Mouse (Mus musculus): ENCODE results near the gene Gyg. TPM values are rescaled to one million over a fixed set of nuclear protein-coding genes. Genes with fewer than 3 reads are reported as not detected.
A peak's percentile ranks its signal among the peaks of the same experiment; 100 is the strongest.

Gene Gyg
- polyA plus RNA-seq, 1 experiment from 2014 or later, result 360 TPM

GRCm38 (mm10) chr3:20142576-20142975 lies 12.5 kb downstream of the Gyg start:
- no peak for ATAC-seq (ENCODE audit: insufficient read depth)
- H3K9ac ChIP-seq, result no peak overlapping the region
- H3K4me3 ChIP-seq (ENCODE audit: low read depth, low read length), result no peak overlapping the region
- H3K4me2 ChIP-seq, result no peak overlapping the region
- TF ChIP-seq CTCF (IDR thresholded peaks at IDR 0.05; ENCODE audit: low read depth), result no peak
- 68% methylated on average over 3 of the region's 3 CpGs for WGBS
- peaks cover 71% of the 10 kb centered on the region for H3K36me3 ChIP-seq (ENCODE audit: insufficient read depth)
- no peaks in the 10 kb centered on the region for H3K27me3 ChIP-seq (ENCODE audit: insufficient read depth, low read length)
- H3K4me1 ChIP-seq (ENCODE audit: insufficient read depth), result 0 out of 2 replicates have a peak, but pooled peaks cover 2% of the 10 kb centered on the region
- no peak for DNase-seq
- no peak overlapping the region for H3K27ac ChIP-seq (ENCODE audit: low read depth)
- no peaks in the 10 kb centered on the region for H3K9me3 ChIP-seq (ENCODE audit: low read depth, low read length)

DNA sequence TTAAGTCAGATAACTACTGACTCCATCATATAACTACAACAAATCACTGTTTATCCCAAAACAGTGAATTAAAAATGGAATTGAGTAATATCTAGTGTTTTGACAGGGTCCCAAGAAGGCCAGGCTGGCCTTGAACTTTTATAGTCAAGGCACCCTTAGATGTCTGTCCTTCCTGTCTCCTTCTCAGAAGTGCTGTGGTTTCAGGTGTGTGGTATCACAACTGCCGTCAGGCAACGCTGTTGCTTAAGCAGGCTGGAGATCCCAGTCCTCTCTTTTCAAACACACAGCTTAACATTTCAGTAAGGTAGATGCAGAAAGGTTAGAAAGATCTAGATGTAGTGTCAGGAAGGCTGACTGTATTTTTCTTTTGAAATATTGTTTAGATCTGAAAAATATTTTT lies 13.0 kb downstream of the Gyg start:
- ATAC-seq (ENCODE audit: insufficient read depth) (no peak), DNase-seq (no peak)
- peaks cover 71% of the 10 kb centered on the region for H3K36me3 ChIP-seq (ENCODE audit: insufficient read depth)
- 80% methylated on average over 2 of the region's 2 CpGs for WGBS
- H3K4me2 ChIP-seq, result no peak overlapping the region
- H3K9ac ChIP-seq, result no peak overlapping the region
- no peaks in the 10 kb centered on the region for H3K27me3 ChIP-seq (ENCODE audit: insufficient read depth, low read length)
- H3K4me3 ChIP-seq (ENCODE audit: low read depth, low read length), result no peak overlapping the region
- TF ChIP-seq CTCF (IDR thresholded peaks at IDR 0.05; ENCODE audit: low read depth), result no peak
- H3K9me3 ChIP-seq (ENCODE audit: low read depth, low read length), result no peaks in the 10 kb centered on the region
- H3K4me1 ChIP-seq (ENCODE audit: insufficient read depth), result peaks cover 2% of the 10 kb centered on the region; the same call in 1 of the 2 replicates
- no peak overlapping the region for H3K27ac ChIP-seq (ENCODE audit: low read depth)

DNA sequence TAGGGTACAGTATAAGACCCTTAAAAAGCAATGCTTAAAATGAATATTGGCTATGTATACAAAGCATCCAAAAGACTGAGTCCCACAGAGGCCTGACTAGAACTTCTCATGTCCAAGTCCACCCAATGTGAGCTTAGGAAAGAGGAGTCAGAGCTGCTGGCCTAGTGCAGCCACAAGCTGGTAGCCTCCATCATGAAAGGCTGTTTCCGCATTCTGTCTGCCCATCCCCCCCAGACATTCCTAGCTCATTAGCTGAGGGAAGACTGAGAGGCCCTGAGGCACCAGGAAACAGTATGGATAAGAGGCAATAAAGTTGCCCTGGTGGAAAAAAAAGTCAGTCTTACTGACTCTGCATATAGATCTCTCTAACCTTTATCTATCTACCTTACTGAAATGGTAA lies 13.4 kb downstream of the Gyg start:
- Histone ChIP-seq H3K36me3 (ENCODE audit: insufficient read depth) (peaks cover 71% of the 10 kb centered on the region), H3K9me3 (ENCODE audit: low read depth, low read length) (no peaks in the 10 kb centered on the region), H3K9ac (no peak overlapping the region), H3K4me1 (ENCODE audit: insufficient read depth) (peaks cover 2% of the 10 kb centered on the region; the same call in 1 of the 2 replicates), H3K4me2 (no peak overlapping the region), H3K27ac (ENCODE audit: low read depth) (no peak overlapping the region), H3K4me3 (ENCODE audit: low read depth, low read length) (no peak overlapping the region), H3K27me3 (ENCODE audit: insufficient read depth, low read length) (no peaks in the 10 kb centered on the region)
- DNase-seq (peak; percentile 61), ATAC-seq (ENCODE audit: insufficient read depth) (no peak)
- 32% methylated on average over 1 of the region's 1 CpGs for WGBS
- TF ChIP-seq CTCF (IDR thresholded peaks at IDR 0.05; ENCODE audit: low read depth), result no peak

GRCm38 (mm10) chr3:20141240-20141639 lies 13.9 kb downstream of the Gyg start:
- no peak for DNase-seq
- Histone ChIP-seq H3K36me3 (ENCODE audit: insufficient read depth) (peaks cover 73% of the 10 kb centered on the region), H3K27me3 (ENCODE audit: insufficient read depth, low read length) (no peaks in the 10 kb centered on the region), H3K9ac (no peak overlapping the region), H3K4me1 (ENCODE audit: insufficient read depth) (peaks cover 2% of the 10 kb centered on the region; the same call in 1 of the 2 replicates), H3K27ac (ENCODE audit: low read depth) (no peak overlapping the region), H3K4me2 (no peak overlapping the region), H3K9me3 (ENCODE audit: low read depth, low read length) (no peaks in the 10 kb centered on the region), H3K4me3 (ENCODE audit: low read depth, low read length) (no peak overlapping the region)
- no peak for TF ChIP-seq CTCF (IDR thresholded peaks at IDR 0.05; ENCODE audit: low read depth)
- no peak for ATAC-seq (ENCODE audit: insufficient read depth)

- no peaks in the 10 kb centered on the region for H3K27me3 ChIP-seq (ENCODE audit: insufficient read depth, low read length)
- no peak overlapping the region for H3K27ac ChIP-seq (ENCODE audit: low read depth)
- DNase-seq (no peak), ATAC-seq (ENCODE audit: insufficient read depth) (no peak)
- H3K9me3 ChIP-seq (ENCODE audit: low read depth, low read length), result no peaks in the 10 kb centered on the region
- peaks cover 11% of the 10 kb centered on the region for H3K4me1 ChIP-seq (ENCODE audit: insufficient read depth)
- H3K36me3 ChIP-seq (ENCODE audit: insufficient read depth), result peaks cover 59% of the 10 kb centered on the region
- H3K4me3 ChIP-seq (ENCODE audit: low read depth, low read length), result no peak overlapping the region
- 88% methylated on average over 9 of the region's 9 CpGs for WGBS
- TF ChIP-seq CTCF (IDR thresholded peaks at IDR 0.05; ENCODE audit: low read depth), result no peak
- H3K4me2 ChIP-seq, result no peak overlapping the region
- no peak overlapping the region for H3K9ac ChIP-seq
These were observed 18.1 kb downstream of the Gyg start for GRCm38 (mm10) chr3:20136868-20137581.

GRCm38 (mm10) chr3:20134545-20134944 lies 20.6 kb downstream of the Gyg start:
- 47% methylated on average over 3 of the region's 3 CpGs for WGBS
- Histone ChIP-seq H3K27me3 (ENCODE audit: insufficient read depth, low read length) (no peaks in the 10 kb centered on the region), H3K27ac (ENCODE audit: low read depth) (peak overlapping the region; percentile 83), H3K9ac (no peak overlapping the region), H3K9me3 (ENCODE audit: low read depth, low read length) (no peaks in the 10 kb centered on the region), H3K36me3 (ENCODE audit: insufficient read depth) (peaks cover 62% of the 10 kb centered on the region), H3K4me2 (no peak overlapping the region), H3K4me1 (ENCODE audit: insufficient read depth) (peaks cover 19% of the 10 kb centered on the region), H3K4me3 (ENCODE audit: low read depth, low read length) (no peak overlapping the region)
- TF ChIP-seq CTCF (IDR thresholded peaks at IDR 0.05; ENCODE audit: low read depth), result no peak
- ATAC-seq (ENCODE audit: insufficient read depth) (peak; percentile 23; the same call in 1 of the 2 replicates), DNase-seq (peak; percentile 77)

- H3K4me2 ChIP-seq, result no peak overlapping the region
- DNase-seq (peak; percentile 88), ATAC-seq (ENCODE audit: insufficient read depth) (no peak)
- H3K27me3 ChIP-seq (ENCODE audit: insufficient read depth, low read length), result no peaks in the 10 kb centered on the region
- H3K4me1 ChIP-seq (ENCODE audit: insufficient read depth), result peaks cover 19% of the 10 kb centered on the region
- no peak for TF ChIP-seq CTCF (IDR thresholded peaks at IDR 0.05; ENCODE audit: low read depth)
- no peak overlapping the region for H3K9ac ChIP-seq
- peak overlapping the region; percentile 83 for H3K27ac ChIP-seq (ENCODE audit: low read depth)
- 26% methylated on average over 1 of the region's 1 CpGs for WGBS
- H3K4me3 ChIP-seq (ENCODE audit: low read depth, low read length), result no peak overlapping the region
- no peaks in the 10 kb centered on the region for H3K9me3 ChIP-seq (ENCODE audit: low read depth, low read length)
- H3K36me3 ChIP-seq (ENCODE audit: insufficient read depth), result peaks cover 61% of the 10 kb centered on the region
These were observed 21.4 kb downstream of the Gyg start for GRCm38 (mm10) chr3:20133745-20134144.
